Mouse (Mus musculus) retina, postnatal 1 day (tissue): ENCODE results near the gene Mrvi1.
A peak's percentile ranks its signal among the peaks of the same experiment; 100 is the strongest.
"Not testable (repeated sequence)": the region's sequence is repeated elsewhere in the genome, so short reads cannot be mapped to it uniquely, and the experiment has no call there.

Source experiments
- DNase-seq: peaks from one replicate; pipeline ENCODE4 v3.0.0-alpha.2; 2012

Gene Mrvi1

DNA sequence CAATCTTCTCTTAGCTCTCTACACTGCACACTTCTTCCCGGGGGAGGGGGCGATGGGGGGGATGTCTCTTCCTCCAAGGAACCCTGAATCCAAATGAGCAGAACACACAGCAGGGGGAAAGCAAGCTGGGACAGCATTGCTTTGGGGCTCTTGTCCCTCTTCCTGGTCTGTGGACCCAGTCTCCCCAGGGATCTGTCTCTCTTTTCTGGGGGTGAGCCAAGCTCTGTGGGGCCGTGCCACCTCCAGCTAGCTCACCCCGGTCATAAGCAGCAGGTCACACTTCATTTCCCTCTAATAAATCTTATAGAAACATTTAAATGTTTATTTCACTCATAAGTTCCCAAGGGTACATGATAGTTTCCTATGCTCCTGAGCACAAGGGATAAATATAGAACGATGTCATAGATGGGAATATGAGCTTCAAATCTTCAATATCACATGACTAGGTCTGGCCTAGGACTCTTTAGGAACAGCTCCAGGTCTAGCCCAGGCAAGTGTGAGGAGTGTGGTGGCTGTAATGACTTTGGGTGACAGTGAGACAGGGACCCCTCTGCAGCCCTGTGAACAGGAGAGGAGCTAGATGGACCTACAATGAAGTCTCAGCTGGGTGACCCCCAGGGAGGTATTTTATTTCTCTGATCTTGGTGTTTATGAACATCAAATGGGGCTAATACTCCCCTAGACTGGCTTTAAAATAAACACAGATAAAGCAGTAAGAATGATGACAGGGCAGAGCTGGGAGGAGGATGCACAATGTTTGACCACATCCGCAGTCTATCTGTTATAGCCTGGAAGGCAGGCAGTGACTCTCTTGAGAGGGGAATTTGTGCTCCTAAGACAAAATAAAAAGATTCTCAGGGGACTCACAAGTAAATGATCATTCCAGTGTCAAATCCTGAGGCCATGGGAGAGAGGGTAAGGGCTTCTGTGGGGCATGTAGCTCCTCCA lies 46.2 kb downstream of the Mrvi1 start:
- DNase-seq = no peak

DNA sequence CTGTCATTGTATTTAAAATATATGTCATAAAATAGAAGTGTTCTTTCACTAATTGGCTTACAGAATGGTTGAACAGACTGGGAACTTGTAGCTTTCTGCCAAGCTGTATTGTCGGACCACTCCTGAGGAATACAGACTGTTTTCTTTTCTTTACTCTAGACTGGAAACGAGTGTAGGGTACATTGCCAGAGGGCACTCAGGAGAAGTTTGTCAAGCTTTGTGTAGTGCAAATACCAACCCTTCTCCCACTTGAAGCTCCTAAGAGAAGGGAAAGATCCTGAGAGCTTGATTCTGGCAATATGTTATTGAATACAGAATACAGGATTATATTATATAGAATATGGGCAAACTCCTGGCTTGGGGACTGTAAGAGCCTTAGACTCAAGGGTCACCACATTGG lies 48.3 kb downstream of the Mrvi1 start:
- DNase-seq = no peak

DNA sequence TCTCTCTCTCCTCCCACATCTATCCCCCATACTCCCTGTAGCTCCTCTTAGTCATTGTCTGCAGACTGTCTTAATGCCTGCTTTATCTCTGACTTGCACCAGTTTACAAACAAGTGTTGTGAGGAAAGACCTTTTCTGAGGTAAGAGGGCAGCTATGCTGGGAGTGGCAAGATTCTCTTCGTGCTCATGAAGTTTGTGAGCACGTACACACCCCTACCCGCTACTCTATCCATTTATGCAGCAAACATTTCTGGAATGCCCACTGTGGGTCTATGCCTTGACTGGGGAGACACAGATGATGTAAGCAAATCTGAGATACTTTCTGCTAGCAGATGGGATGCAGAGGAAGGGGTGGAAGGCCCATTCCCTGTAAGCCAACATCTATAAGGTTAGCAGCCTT lies 48.9 kb downstream of the Mrvi1 start:
- DNase-seq = no peak

DNA sequence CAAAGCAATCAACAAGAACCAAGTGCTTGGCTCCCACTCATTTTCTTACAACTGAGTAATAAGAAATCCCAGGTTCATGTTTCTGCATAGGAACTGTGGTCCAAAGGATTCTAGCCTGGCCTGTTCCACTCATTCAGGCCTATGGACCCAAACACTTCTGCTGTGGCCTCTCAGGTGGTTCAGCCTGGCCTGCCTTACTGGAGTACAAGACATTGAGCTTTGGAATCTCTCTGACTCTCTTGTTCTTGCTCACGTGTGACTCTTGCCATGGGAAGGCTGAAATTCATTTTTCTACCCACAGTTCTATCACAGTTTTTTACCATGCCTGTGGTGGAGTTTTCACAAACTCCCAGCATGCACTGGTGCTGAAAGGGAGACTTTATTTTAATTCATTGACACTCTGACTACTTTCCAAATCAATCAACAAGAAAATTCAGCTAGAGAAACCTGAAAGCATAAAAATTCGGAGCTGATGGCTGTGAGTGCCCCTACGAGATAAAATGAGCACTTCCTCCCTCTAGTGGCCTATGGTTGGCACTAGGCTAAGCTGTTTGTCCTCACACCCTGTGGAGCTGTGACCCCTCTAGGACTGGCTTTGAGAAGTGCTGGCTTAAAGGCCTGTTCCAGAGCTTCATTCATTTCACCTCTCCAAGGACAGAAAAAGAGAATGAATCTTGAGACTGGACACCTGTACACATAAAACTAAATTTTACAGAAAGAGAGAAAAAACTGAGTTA lies 52.0 kb downstream of the Mrvi1 start:
- DNase-seq = peak; percentile 59

DNA sequence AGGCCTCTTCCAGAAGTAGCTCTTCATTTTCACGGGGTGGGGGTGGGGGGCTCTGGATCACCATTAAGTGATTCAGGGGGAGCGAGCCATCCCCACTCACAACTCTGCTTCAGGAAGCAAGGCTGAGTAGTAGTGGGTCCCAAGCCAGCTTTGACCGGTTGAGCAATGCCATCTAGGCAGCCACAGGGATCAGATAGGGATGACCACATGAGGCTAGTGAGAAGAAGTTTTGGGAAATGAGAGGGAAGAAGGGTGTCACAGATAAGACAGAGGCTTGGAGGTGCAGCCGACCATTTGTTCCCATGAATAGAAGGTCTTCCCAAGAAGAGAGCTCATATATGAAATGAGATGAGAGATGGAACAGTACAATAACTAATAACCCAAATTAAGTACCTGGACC lies 55.7 kb downstream of the Mrvi1 start:
- no peak for DNase-seq

DNA sequence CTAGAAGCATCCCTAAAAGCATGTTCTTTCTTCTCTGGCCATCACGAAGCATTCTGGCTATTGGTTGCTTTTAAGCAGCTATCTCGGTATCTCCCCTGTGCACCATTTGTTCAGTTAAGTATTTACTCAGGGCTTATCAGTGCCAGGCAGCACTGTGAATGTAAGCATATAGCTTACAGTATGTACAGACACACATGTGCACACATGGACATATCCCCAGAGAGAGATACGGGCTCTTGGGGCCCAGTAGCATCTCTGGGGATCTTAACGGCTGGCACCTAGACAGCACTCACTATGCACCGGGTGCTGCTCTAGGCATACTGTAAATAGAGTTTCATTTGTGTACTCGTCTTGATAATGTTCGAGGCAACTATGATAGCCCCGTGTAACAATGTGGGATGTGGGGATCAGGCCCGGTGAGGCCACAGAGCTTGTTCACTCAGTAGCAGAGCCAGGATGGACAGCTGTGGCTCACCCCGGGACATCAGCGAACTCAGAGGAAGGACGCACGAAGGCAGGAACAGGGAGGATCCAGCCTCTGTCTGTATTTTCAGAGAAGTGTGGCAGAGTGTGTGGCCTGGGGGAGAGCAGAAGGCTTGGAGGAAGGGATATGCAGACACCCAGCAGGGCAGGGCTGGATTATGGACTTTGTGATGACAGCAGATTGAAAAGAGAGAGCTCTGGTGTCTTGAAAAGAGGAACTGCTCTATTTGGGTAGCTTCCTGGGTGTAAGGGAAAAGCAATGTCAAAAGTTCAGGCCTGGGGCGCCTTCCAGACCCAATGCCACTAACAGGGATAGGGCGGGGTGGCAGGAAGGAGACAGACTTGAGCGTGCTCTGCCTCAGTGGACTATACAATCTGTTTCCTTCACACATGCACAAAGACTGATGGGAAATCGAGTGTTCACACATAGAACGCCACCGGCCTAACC lies 61.7 kb downstream of the Mrvi1 start:
- no peak for DNase-seq

DNA sequence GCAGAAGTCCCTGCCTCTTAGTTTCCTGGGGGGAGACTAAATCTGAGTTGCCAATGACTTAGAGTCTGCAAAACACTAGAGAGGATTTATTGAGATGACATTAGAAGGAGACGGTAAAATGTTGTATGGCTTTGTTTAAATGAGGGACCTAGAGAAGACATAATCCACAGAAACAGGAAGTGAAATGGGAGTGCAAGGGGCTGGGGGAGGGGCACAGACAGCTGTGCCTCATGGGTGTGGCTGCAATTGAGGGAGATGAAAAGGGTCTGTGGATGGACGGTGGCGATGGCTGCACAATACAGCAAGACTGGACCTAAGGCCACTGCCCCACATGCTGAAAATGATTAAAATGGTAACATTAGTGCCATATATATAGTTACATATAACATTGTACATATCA lies 62.5 kb downstream of the Mrvi1 start:
- DNase-seq = no peak

DNA sequence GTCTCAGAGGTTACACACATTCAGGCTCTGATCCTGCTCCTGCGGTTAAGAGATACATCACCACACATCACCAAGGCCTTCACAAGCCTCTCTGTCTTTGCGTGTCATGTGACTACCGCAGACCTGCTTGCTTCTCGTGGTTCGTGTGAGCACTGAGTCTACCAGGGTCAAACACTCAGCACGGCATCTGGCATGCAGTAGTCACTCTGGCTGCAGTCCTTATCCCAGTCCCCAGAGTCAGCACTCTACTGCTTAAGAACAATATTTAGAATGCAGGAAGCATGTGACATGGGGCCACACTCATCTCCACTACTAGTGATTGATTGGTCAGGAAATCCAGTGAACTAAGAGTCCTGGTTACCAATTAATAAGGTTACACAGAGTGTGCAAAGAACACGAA lies 66.3 kb downstream of the Mrvi1 start:
- no peak for DNase-seq

DNA sequence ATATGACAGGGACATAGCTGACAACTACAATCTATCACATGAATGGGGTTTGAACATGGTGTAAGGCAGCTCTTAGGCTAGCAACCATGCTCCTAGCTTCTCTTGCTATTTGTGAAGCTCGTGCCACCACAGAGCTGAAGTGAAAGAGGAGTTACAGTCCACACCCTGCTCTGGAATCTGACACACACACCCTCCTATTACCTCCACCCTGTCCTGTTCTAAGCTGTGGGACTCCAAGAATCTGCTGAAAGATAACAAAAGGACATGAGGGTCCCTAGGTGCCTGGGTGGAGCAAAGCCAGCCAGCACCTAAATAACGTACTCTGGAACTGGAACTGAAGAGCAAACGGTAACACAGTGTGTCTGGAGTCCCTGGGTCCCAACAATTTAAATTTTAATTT lies 67.7 kb downstream of the Mrvi1 start:
- DNase-seq = no peak

DNA sequence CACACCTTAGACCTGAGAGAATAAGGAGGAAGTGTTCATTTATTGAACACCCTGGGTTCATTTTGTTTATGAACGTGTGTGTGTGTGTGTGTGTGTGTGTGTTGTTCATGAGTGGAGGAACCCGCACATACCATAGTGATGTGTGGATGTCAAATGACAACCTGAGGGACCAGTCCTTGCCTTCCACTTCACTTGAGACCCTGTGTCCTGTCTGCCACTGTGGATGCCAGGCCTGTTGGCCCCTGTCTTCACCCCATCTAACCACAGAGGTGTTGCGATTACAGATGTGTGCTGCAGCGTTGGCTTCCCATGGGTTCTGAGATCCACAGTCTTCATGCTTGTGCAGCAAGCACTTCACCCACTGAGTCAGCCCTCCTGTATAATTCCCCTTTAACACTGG lies 68.5 kb downstream of the Mrvi1 start:
- no peak for DNase-seq

DNA sequence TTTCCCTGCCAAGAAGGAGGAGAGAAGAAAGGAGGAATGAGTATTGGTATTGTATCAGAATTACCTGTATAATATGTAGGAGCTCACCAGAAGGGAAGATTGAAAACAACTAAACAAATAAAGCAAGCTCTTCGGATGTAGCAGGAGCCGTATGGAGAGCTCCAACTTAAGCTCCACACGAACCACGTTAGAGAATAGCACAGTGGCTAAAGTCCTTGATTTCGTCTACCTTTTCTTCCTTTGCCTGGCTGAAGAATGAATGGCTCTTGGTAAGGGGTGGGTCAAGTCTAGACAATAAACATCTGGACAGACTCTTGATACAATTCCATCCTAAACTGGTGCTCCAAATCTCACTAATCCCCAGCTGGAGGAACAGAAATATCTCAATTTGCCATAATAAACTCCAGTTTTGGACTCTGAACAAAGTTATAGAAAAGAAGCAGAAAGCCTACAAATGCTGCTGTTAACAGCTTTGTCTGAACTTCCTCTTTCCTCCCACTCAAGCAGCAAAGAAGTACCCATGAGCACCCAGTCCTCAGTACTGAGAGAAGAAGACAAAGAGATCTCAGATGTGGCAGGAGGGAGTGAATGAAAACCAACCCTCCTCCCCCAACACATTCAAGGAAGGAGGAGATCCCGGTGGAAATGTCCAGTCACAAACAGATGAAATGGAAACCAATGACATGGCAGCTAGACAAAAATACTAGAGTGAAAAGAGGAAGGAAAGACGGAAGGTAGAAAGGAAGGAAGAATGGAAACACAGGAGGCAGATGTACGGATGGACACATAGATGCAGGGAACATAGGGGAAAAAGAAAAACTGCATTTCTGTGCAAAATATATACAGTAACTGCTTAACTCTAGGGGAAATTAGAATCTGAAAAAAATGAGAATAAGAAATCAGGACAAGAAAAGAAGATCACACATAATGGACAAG lies 73.8 kb downstream of the Mrvi1 start:
- DNase-seq = no peak

DNA sequence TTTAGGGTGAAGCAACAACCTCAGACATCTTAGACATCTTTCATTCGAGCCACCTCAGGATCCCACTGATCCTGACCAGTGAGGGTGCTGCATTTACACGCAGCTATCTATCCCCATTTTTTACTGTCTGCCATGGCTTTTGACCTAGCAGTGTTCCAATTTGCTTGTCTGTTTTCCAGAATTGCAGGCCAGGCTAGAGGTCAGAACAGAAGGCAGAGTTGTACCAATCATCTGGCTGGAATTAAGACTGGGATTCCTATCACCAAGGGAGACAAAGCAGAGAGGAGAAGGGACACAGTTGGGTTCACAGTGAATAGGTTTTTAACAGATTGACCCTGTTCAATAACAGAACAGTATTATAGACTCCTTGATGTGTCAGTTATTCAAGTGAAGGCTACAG lies 75.7 kb downstream of the Mrvi1 start:
- DNase-seq = no peak

DNA sequence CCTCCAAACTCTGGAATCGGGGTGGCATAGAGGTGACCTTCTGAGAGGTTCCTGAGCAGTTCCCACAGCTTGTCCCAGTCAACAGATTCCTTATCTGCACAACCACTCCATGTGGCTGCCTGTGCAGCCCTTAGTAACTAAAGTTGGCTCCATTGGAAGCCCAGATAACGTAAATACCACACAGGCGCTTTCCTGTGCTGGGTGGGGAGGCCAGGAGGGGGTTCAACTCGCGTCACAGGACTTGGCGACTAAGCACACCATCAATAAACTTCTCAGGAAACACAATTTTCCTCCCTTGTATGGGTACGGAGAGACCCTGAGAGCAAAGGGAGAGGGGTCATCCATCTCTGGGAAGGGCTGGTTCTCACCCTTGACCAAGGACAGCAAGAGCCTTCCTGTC lies 79.0 kb downstream of the Mrvi1 start:
- no peak for DNase-seq

DNA sequence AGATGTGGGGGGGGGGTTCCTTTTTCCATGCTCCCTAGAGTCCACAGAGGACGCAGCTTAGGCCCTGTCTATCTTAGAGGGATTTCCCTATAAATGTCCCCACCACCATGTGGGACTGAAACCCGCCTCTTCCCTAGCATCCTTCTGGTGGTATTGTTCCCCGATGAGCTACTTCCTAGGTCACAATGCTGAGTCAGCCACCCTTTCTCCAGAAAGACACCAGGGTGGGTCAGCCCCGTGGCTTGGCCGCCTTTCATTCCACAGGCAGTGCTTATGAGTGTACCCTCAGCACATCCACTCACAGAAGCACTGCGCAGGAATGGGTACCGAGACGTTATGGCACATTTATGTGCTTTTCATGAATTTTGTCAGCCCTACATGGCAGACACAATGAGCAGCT lies 85.1 kb downstream of the Mrvi1 start:
- DNase-seq = no peak

DNA sequence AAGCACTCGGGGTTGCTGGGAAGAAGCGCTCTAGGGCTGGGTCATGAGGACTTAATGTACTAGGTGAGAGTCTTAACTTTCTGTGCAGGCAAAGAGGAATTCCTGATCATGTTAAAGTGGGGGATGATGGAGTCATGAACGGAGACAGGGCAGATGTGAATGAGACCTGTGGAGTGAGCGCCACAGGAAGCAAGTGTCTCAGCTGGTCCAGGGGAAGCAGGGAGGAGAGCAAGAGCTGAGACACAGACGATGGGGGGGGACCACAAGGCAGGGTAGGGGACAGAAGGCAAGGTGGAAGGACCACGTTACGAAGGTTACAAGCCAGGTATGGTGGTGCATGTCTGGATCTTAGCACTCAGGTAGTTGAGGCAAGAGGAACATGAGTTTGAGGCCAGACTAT lies 85.8 kb downstream of the Mrvi1 start:
- DNase-seq = no peak

DNA sequence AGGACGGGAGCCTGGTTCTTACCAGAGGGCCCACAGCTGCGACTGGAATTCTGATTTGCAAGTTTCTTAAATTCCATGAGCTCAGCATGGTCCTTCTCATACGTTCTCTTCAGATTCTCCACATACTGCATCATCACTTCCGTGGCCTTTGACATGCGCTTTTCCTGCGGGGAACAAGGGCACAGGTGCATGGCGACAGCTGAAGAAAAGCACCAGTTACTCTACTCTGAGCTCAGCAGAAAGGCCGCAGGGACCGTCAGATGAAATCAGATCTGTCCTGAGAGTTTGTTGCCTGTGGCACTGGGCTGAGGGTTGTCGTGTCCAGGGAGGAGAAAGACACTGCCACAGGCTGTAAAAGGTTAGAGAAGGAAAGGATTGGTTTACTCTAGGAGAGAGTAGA lies 86.5 kb downstream of the Mrvi1 start:
- DNase-seq = not testable (repeated sequence)

DNA sequence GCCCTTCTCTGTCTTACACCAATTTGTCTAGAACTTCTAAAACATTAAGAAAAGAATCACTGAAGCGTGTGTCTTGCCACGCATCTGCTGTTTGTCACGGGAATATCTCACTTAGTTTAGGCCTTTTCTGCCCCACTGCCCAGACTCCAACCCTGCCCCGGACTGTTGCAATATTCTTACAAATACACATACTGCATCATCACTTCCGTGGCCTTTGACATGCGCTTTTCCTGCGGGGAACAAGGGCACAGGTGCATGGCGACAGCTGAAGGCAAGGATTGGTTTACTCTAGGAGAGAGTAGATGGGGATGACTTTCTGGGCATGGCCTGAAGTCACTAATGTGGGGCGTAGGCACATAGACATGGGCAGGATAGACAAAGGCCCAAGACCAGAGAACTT lies 87.6 kb downstream of the Mrvi1 start:
- DNase-seq = no peak

DNA sequence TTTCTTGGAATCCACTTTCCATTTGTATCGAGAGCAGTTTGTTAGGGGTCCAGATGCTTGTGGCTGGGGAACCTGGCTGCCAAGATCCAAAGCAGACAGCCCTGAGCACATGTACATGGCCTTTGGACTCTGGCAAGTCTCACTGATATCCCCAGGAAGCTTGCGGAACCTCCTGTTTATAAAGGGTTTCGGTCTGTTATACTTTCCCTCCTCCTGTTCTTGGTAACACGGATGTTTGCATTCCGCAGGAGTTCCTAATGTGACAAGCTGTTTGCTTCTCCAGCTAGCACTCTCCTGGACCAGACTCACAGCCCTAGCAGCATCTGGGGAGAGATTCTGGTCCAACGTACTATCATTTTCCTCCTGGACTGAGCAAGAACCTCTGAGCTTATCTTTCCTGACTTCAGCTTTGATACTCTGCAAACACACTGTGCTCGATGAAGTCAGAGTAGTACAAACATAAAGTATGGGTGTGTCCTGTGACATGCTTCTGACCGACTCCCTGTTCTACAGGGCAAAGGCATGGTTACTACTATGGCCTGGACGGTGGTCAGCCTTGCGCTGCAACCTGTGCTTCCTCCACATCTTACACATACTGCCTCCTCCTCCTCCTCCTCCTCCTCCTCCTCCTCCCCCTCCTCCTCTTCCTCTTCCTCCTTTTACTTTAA lies 88.2 kb downstream of the Mrvi1 start:
- DNase-seq = no peak

DNA sequence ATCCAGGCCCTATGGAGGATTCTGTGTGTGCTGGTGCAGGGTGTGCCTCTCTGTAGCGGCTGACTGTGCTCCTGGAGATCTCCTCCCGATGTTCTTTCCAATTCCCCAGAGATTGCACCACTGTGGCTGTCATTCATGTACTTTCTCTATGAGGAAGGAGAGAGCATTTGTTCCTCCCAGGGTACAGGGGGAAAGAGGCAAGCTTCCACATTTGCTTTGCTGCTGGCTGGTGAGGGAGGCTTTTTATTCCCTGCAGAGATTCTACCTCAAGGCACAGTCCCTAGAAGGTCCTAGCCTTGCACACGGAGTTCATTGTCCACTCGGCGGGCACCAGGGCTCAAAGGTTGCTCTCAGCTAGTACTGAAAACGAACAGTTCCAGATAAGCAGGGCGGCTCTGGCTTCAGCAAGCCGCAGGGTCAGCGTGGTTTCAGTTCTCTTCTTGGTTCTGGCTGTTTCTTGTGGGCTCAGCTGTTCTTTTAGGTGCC lies 90.7 kb downstream of the Mrvi1 start:
- DNase-seq = no peak

DNA sequence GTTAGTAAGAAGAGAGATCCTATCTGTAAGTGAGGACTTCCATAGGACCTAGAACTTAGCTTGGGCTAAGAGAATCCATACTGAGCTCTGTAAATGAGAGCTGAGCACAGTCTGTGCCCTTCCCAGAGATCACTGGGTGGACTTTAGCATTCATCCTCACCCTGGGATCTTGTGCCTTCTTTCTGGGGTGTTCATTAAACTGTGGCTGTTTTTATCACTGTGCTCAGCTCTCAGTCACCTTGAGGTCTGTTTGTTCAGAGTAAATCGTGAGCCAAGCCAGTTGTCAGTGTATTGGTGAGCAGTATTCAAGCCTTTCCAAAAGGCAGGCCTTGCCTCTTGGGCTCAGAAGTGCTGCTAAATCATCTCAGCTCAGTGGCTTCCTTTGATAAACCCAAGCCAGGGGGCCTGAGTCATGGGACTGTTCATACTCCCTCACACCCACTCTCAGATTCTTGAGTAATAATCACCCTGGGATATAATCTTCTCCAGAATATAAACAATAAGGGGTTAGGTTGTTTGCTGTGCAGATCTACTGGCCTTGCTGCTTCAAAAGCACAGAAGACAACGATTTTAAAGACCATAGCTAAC lies 100.4 kb downstream of the Mrvi1 start:
- no peak for DNase-seq

DNA sequence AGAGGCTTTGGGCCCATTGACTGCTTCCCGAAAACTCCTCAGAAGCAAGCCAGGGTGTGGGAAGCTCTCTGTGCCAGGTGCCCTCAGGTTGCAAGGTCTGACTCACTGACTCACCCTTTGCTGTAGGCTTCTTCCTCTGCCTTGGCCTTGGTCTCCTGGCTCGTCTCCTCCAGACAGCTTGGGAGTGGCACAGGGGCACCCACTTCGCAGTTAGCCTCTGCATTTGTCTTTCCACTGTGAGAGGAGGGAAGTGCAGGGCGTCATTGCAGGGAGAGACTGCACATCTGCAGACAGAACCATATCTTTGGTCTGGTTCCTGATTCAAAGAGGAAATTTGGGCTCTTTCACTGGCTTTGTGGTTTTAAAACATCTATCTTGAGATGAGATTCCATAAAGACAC lies 104.2 kb downstream of the Mrvi1 start:
- DNase-seq = no peak
